Mouse (Mus musculus) forebrain, embryonic 15.5 days (tissue): Measurements from ENCODE around the gene Rsf1. TPM values are rescaled to one million over a fixed set of nuclear protein-coding genes. Genes with fewer than 3 reads are reported as not detected.

ENCODE experiments used
- polyA plus RNA-seq: library from polyadenylated mRNA; unstranded; fragments of >200 nt; fragmentation: Nextera tagmentation; extraction: Ambion mirVana; gene quantifications from 2 replicates; pipeline ENCODE4 v1.2.1, GENCODE M21; 2015

Gene Rsf1
- polyA plus RNA-seq, 1 experiment from 2014 or later: 39.9 TPM

Other genes starting within 250 kb of the Rsf1 start
- 4.4 and 5.8 TPM in 2 replicates for gene Usp35, start 247.9 kb upstream of the Rsf1 start, polyA plus RNA-seq
- 6.6 and 7.1 TPM in 2 replicates for gene Kctd21, start 247.6 kb upstream of the Rsf1 start, polyA plus RNA-seq
- 18.9 and 19.0 TPM in 2 replicates for gene Alg8, start 208.3 kb upstream of the Rsf1 start, polyA plus RNA-seq
- gene Ndufc2, start 179.9 kb upstream of the Rsf1 start, polyA plus RNA-seq: 460 and 479 TPM in 2 replicates
- gene Thrsp, start 162.2 kb upstream of the Rsf1 start, polyA plus RNA-seq: 4.1 and 5.6 TPM in 2 replicates
- 2.1 and 2.2 TPM in 2 replicates for gene Kctd14, start 128.6 kb upstream of the Rsf1 start, polyA plus RNA-seq
- gene Ints4, start 98.9 kb upstream of the Rsf1 start, polyA plus RNA-seq: 46.8 and 46.9 TPM in 2 replicates
- 54.2 and 55.3 TPM in 2 replicates for gene Aamdc, start 392 bp upstream of the Rsf1 start, polyA plus RNA-seq
- gene Clns1a, start 116.7 kb downstream of the Rsf1 start, polyA plus RNA-seq: 203 and 204 TPM in 2 replicates
- gene Aqp11, start 158.4 kb downstream of the Rsf1 start, polyA plus RNA-seq: 7.6 and 9.7 TPM in 2 replicates
- gene Pak1, start 208.7 kb downstream of the Rsf1 start, polyA plus RNA-seq: 132 and 143 TPM in 2 replicates